ENCODE assay signal across 17 mouse cellular contexts in genomic region chr8:47604198-47604835, GRCm38 (mm10).
DNase-seq lines count a peak whose midpoint lies in the region; ATAC-seq lines count a peak whose summit lies in the region.
"Had no signal": no experiment of that assay in that cellular context is flagged by ENCODE, and none has a peak within 500 bp of the region (broad histone marks: within the 10 kb centered on the region; RNA-seq: fewer than 3 reads in every experiment).

No protein-coding gene starts in this region.

- no peak for ATAC-seq in heart, embryonic 12.5 days (ENCODE audit: insufficient number of reproducible peaks, low FRiP score)
- ATAC-seq in kidney, embryonic 16.5 days (ENCODE audit: low FRiP score, low TSS enrichment), result 0 out of 2 replicates have a peak, but pooled peaks have one; percentile 31
- no peak for ATAC-seq in inflammation-experienced regulatory T-cells, adult 6 months
- ATAC-seq: activated CD4-positive, CD25-positive, alpha-beta regulatory T cell, adult 4 months; forebrain, embryonic 13.5 days; hindbrain, postnatal 0 days; lung, postnatal 0 days; Patski had no signal

- intact Hi-C loops in heart, postnatal 14 days (cut with DNase I), result no loop called here

- H3K27me3 ChIP-seq in heart, embryonic 12.5 days (replicated peaks), result no peaks in the 10 kb centered on the region
- H3K27me3 ChIP-seq in kidney, embryonic 16.5 days (ENCODE audit: insufficient read depth, low read length), result no peaks in the 10 kb centered on the region
- H3K27me3 ChIP-seq: forebrain, embryonic 13.5 days; liver, embryonic 15.5 days; megakaryocyte, embryonic 14.5 days; neural tube, embryonic 12.5 days; Patski had no signal

- H3K4me2 ChIP-seq in heart, embryonic 12.5 days, result 0 out of 2 replicates have a peak overlapping the region, but pooled peaks have one; percentile 13
- no peak overlapping the region for H3K4me2 ChIP-seq in kidney, embryonic 16.5 days (replicated peaks; ENCODE audit: low read depth, low read length)
- H3K4me2 ChIP-seq: forebrain, embryonic 13.5 days; liver, embryonic 15.5 days; neural tube, embryonic 12.5 days had no signal

- no peak overlapping the region for H3K27ac ChIP-seq in heart, embryonic 12.5 days (ENCODE audit: poor library complexity, severe bottlenecking)
- no peak overlapping the region for H3K27ac ChIP-seq in kidney, embryonic 16.5 days (ENCODE audit: low read length)
- H3K27ac ChIP-seq: forebrain, embryonic 13.5 days; hindbrain, postnatal 0 days; liver, embryonic 15.5 days; neural tube, embryonic 12.5 days had no signal

- no peaks in the 10 kb centered on the region for H3K36me3 ChIP-seq in heart, embryonic 12.5 days
- no peaks in the 10 kb centered on the region for H3K36me3 ChIP-seq in kidney, embryonic 16.5 days (ENCODE audit: insufficient read depth, low read length)
- H3K36me3 ChIP-seq: liver, embryonic 15.5 days; neural tube, embryonic 12.5 days had no signal

- WGBS in heart, embryonic 12.5 days, result 68% methylated on average over 8 of the region's 8 CpGs
- 51% methylated on average over 8 of the region's 8 CpGs for whole genome bisulfite sequencing in kidney, embryonic 16.5 days

- no peak overlapping the region for H3K4me3 ChIP-seq in heart, embryonic 12.5 days
- no peak overlapping the region for H3K4me3 ChIP-seq in kidney, embryonic 16.5 days (ENCODE audit: low read length)
- H3K4me3 ChIP-seq: forebrain, embryonic 13.5 days; liver, embryonic 15.5 days; megakaryocyte, embryonic 14.5 days; neural tube, embryonic 12.5 days had no signal

- peak; percentile 61 for DNase-seq in heart, adult 11 months
- DNase-seq in heart, postnatal 14 days, result no peak
- peak; percentile 43 for DNase-seq in gastrocnemius, postnatal 25 days
- no peak for DNase-seq in thymus, postnatal 25 days
- DNase-seq in left cerebral cortex, adult 11 months (ENCODE audit: low spot score), result no peak
- DNase-seq: cerebellum, postnatal 25 days had no signal

- H3K4me1 ChIP-seq in heart, embryonic 12.5 days (replicated peaks), result peaks cover 10% of the 10 kb centered on the region; the same call in 1 of the 2 replicates
- H3K4me1 ChIP-seq in kidney, embryonic 16.5 days (ENCODE audit: insufficient read depth, low read length), result 0 out of 2 replicates have a peak, but pooled peaks cover 3% of the 10 kb centered on the region
- H3K4me1 ChIP-seq: forebrain, embryonic 13.5 days; liver, embryonic 15.5 days; megakaryocyte, embryonic 14.5 days; neural tube, embryonic 12.5 days had no signal

- no peak overlapping the region for H3K9ac ChIP-seq in heart, embryonic 12.5 days
- no peak overlapping the region for H3K9ac ChIP-seq in kidney, embryonic 16.5 days (replicated peaks; ENCODE audit: low read length)
- H3K9ac ChIP-seq: forebrain, embryonic 13.5 days; liver, embryonic 15.5 days; neural tube, embryonic 12.5 days had no signal

- no peaks in the 10 kb centered on the region for H3K9me3 ChIP-seq in heart, embryonic 12.5 days (replicated peaks)
- H3K9me3 ChIP-seq in kidney, embryonic 16.5 days (ENCODE audit: low read length), result no peaks in the 10 kb centered on the region
- H3K9me3 ChIP-seq: forebrain, embryonic 13.5 days; liver, embryonic 15.5 days; neural tube, embryonic 12.5 days had no signal

Comparison
In these comparisons a context has a peak if more than half of its experiments do, and no peak if none do; other contexts are left out.
1. DNase-seq: peak in heart, adult 11 months (single experiment) and gastrocnemius, postnatal 25 days (single experiment); none in heart, postnatal 14 days (0 of 2), thymus, postnatal 25 days (single experiment) and left cerebral cortex, adult 11 months (single experiment).